Mouse (Mus musculus) midbrain, postnatal 0 days (tissue): Measurements from ENCODE around the gene Eif4g3. TPM values are rescaled to one million over a fixed set of nuclear protein-coding genes. Genes with fewer than 3 reads are reported as not detected.
A peak's percentile ranks its signal among the peaks of the same experiment; 100 is the strongest.

Experiments
- ATAC-seq: fragments of 200-750 bp; cut with Nextera tagmentation; 2 replicates; pipeline ENCODE4 v1.8.0; 2017; ENCODE audit warnings: moderate number of reproducible peaks, mild to moderate bottlenecking, moderate TSS enrichment, moderate library complexity; ENCODE audit not compliant: low FRiP score
- DNase-seq: peaks from one replicate; pipeline ENCODE4 v3.0.0-alpha.2; 2015; ENCODE audit warnings: low spot score
- H3K27ac ChIP-seq: fragments of 300-500 bp; sonication (generic); 2 replicates; pipeline ENCODE4 v1.5.1; 2014; ENCODE audit warnings: low read depth, mild to moderate bottlenecking, low read length, mixed read lengths
- H3K27me3 ChIP-seq: fragments of 300-500 bp; sonication (generic); 2 replicates; pipeline ENCODE4 v1.6.1; 2014; ENCODE audit warnings: low read length, control low read depth, mixed read lengths; ENCODE audit not compliant: insufficient read depth
- H3K36me3 ChIP-seq: fragments of 300-500 bp; sonication (generic); 2 replicates; pipeline ENCODE4 v1.6.1; 2014; ENCODE audit warnings: low read length, control low read depth, mixed read lengths; ENCODE audit not compliant: insufficient read depth
- H3K4me1 ChIP-seq: fragments of 300-500 bp; sonication (generic); 2 replicates; pipeline ENCODE4 v1.6.1; 2014; ENCODE audit warnings: mild to moderate bottlenecking, control low read depth, antibody characterized with exemption, low read length, mixed read lengths; ENCODE audit not compliant: insufficient read depth
- H3K4me2 ChIP-seq: fragments of 300-500 bp; sonication (generic); 2 replicates; pipeline ENCODE4 v1.6.1; 2014; ENCODE audit warnings: low read depth, mild to moderate bottlenecking, low read length, mixed read lengths; ENCODE audit not compliant: poor library complexity, severe bottlenecking
- H3K4me3 ChIP-seq: fragments of 300-500 bp; sonication (generic); 2 replicates; pipeline ENCODE4 v1.5.1; 2014; ENCODE audit warnings: low read depth, mild to moderate bottlenecking, low read length, moderate library complexity
- H3K9ac ChIP-seq: fragments of 300-500 bp; sonication (generic); replicated peaks from 2 replicates; pipeline ENCODE4 v1.6.1; 2014; ENCODE audit warnings: mild to moderate bottlenecking, low read length, moderate library complexity, mixed read lengths; ENCODE audit not compliant: poor library complexity, severe bottlenecking
- H3K9me3 ChIP-seq: fragments of 300-500 bp; sonication (generic); 2 replicates; pipeline ENCODE4 v1.6.1; 2016; ENCODE audit warnings: low read length, control low read depth
- CTCF ChIP-seq: IDR thresholded peaks from 2 replicates; pipeline ENCODE4 v1.5.1; 2016; ENCODE audit warnings: antibody characterized with exemption, mild to moderate bottlenecking
- WGBS: fragments of 180-500 bp; shearing (Covaris S2); extraction: QIAGEN DNeasy Blood & Tissue Kit; methylation state at CpG from one replicate; pipeline ENCODE4 v1.1.7; 2014; 5-methylcytosine and 5-hydroxymethylcytosine counted together
- polyA plus RNA-seq: library from polyadenylated mRNA; unstranded; fragments of >200 nt; fragmentation: Nextera tagmentation; extraction: Ambion mirVana; gene quantifications from 2 replicates; pipeline ENCODE4 v1.2.1, GENCODE M21; 2015
- total RNA-seq: library from RNA; depleted of rRNA; stranded (reverse); fragments of >200 nt; gene quantifications from 2 replicates; pipeline ENCODE4 v1.2.3, GENCODE M21; 2014

Gene Eif4g3
- total and polyA plus RNA-seq, 2 experiments from 2014 or later = 42.4 to 92.2 TPM

GRCm38 (mm10) chr4:138068598-138068997, 75.8 kb downstream of the Eif4g3 start:
- Histone ChIP-seq H3K9me3 (no peaks in the 10 kb centered on the region), H3K27ac (no peak overlapping the region), H3K9ac (no peak overlapping the region), H3K4me1 (no peaks in the 10 kb centered on the region), H3K4me2 (no peak overlapping the region), H3K27me3 (no peaks in the 10 kb centered on the region), H3K36me3 (0 out of 2 replicates have a peak, but pooled peaks cover 5% of the 10 kb centered on the region), H3K4me3 (no peak overlapping the region)
- peak; percentile 69 for DNase-seq
- ATAC-seq = no peak
- 64% methylated on average over 2 of the region's 2 CpGs for WGBS
- no peak for TF ChIP-seq CTCF

- TF ChIP-seq CTCF = no peak
- Histone ChIP-seq H3K9ac (no peak overlapping the region), H3K4me2 (no peak overlapping the region), H3K27me3 (no peaks in the 10 kb centered on the region), H3K4me1 (no peaks in the 10 kb centered on the region), H3K27ac (no peak overlapping the region), H3K9me3 (no peaks in the 10 kb centered on the region), H3K36me3 (0 out of 2 replicates have a peak, but pooled peaks cover 5% of the 10 kb centered on the region), H3K4me3 (no peak overlapping the region)
- ATAC-seq (no peak), DNase-seq (no peak)
- 95% methylated on average over 4 of the region's 4 CpGs for WGBS
Measured at GRCm38 (mm10) chr4:138069371-138069770, 76.5 kb downstream of the Eif4g3 start.

GRCm38 (mm10) chr4:138071497-138071896, 78.7 kb downstream of the Eif4g3 start:
- H3K4me3 ChIP-seq = no peak overlapping the region
- WGBS = 64% methylated on average over 6 of the region's 6 CpGs
- 0 out of 2 replicates have a peak, but pooled peaks cover 5% of the 10 kb centered on the region for H3K36me3 ChIP-seq
- no peak for TF ChIP-seq CTCF
- ATAC-seq = no peak
- no peak for DNase-seq
- no peak overlapping the region for H3K27ac ChIP-seq
- H3K9me3 ChIP-seq = no peaks in the 10 kb centered on the region
- no peak overlapping the region for H3K9ac ChIP-seq
- H3K4me1 ChIP-seq = no peaks in the 10 kb centered on the region
- no peak overlapping the region for H3K4me2 ChIP-seq
- no peaks in the 10 kb centered on the region for H3K27me3 ChIP-seq

GRCm38 (mm10) chr4:138073086-138073485, 80.3 kb downstream of the Eif4g3 start:
- ATAC-seq (no peak), DNase-seq (no peak)
- Histone ChIP-seq H3K27me3 (no peaks in the 10 kb centered on the region), H3K4me3 (no peak overlapping the region), H3K36me3 (0 out of 2 replicates have a peak, but pooled peaks cover 9% of the 10 kb centered on the region), H3K4me1 (no peaks in the 10 kb centered on the region), H3K9me3 (no peaks in the 10 kb centered on the region), H3K4me2 (no peak overlapping the region), H3K27ac (no peak overlapping the region), H3K9ac (no peak overlapping the region)
- no peak for TF ChIP-seq CTCF
- WGBS = 91% methylated on average over 11 of the region's 11 CpGs

GRCm38 (mm10) chr4:138073531-138073930, 80.7 kb downstream of the Eif4g3 start:
- no peak for TF ChIP-seq CTCF
- Histone ChIP-seq H3K9ac (no peak overlapping the region), H3K27me3 (no peaks in the 10 kb centered on the region), H3K4me1 (no peaks in the 10 kb centered on the region), H3K4me3 (no peak overlapping the region), H3K9me3 (no peaks in the 10 kb centered on the region), H3K4me2 (no peak overlapping the region), H3K27ac (no peak overlapping the region), H3K36me3 (0 out of 2 replicates have a peak, but pooled peaks cover 9% of the 10 kb centered on the region)
- DNase-seq (peak; percentile 30), ATAC-seq (no peak)
- 56% methylated on average over 7 of the region's 7 CpGs for WGBS

GRCm38 (mm10) chr4:138074896-138075584, 82.2 kb downstream of the Eif4g3 start:
- 64% methylated on average over 6 of the region's 6 CpGs for WGBS

More at GRCm38 (mm10) chr4:138074896-138075584, 82.2 kb downstream of the Eif4g3 start:
- H3K27me3 ChIP-seq = no peaks in the 10 kb centered on the region
- no peak overlapping the region for H3K4me2 ChIP-seq
- H3K27ac ChIP-seq = peak overlapping the region; percentile 12; the same call in 1 of the 2 replicates
- H3K4me1 ChIP-seq = no peaks in the 10 kb centered on the region
- DNase-seq (no peak), ATAC-seq (no peak)
- H3K4me3 ChIP-seq = no peak overlapping the region
- no peak for TF ChIP-seq CTCF
- no peaks in the 10 kb centered on the region for H3K9me3 ChIP-seq
- no peak overlapping the region for H3K9ac ChIP-seq
- 0 out of 2 replicates have a peak, but pooled peaks cover 9% of the 10 kb centered on the region for H3K36me3 ChIP-seq
